Mouse (Mus musculus) liver, embryonic 16.5 days (tissue): ENCODE data around the gene Hoxd11. TPM values are rescaled to one million over a fixed set of nuclear protein-coding genes. Genes with fewer than 3 reads are reported as not detected.

Experiments
- microRNA counts: library from miRNA; unstranded; fragments of <30 nt; microRNA quantifications from one replicate; lab custom pipeline; 2016
- microRNA-seq: library from miRNA; unstranded; fragments of <30 nt; microRNA quantifications from one replicate; pipeline ENCODE4, GENCODE M21; 2016
- polyA plus RNA-seq: library from polyadenylated mRNA; unstranded; fragments of >200 nt; fragmentation: Nextera tagmentation; extraction: Ambion mirVana; gene quantifications from 2 replicates; pipeline ENCODE4 v1.2.1, GENCODE M21; 2015

The Hoxd11 gene
- polyA plus RNA-seq, 1 experiment from 2014 or later = not detected

MicroRNA genes within 50 kb of the gene (microRNA counts, 519-probe panel; counts per million panel counts)
- microRNA mmu-miR-10b (lab: Ali Mortazavi, UCI) = 736 counts per million, percentile 3 among the panel's probes with 10 or more counts

Small RNAs within 50 kb of the gene (microRNA-seq; reads per million reads assigned to microRNA genes)
- gene Gm44463 (not detected), gene Mir10b (563 reads per million, percentile 71 among the genes with 10 or more reads in this experiment)

Other genes starting within 250 kb of the Hoxd11 start
- 14.7 and 18.3 TPM in 2 replicates for gene Lnpk, start 100.1 kb upstream of the Hoxd11 start, polyA plus RNA-seq
- not detected in 2 replicates for gene Evx2, start 20.0 kb upstream of the Hoxd11 start, polyA plus RNA-seq
- gene Hoxd13, start 11.2 kb upstream of the Hoxd11 start, polyA plus RNA-seq = not detected in 2 replicates
- not detected in 2 replicates for gene Hoxd12, start 4.5 kb upstream of the Hoxd11 start, polyA plus RNA-seq
- gene Hoxd10, start 12.4 kb downstream of the Hoxd11 start, polyA plus RNA-seq = not detected in 2 replicates
- gene Hoxd9, start 18.2 kb downstream of the Hoxd11 start, polyA plus RNA-seq = not detected in 2 replicates
- gene Hoxd8, start 25.1 kb downstream of the Hoxd11 start, polyA plus RNA-seq = 0.04 and 0.05 TPM in 2 replicates
- 0.09 TPM in 1 of 2 replicates, not detected in the other for gene Hoxd3, start 32.4 kb downstream of the Hoxd11 start, polyA plus RNA-seq
- gene Hoxd4, start 32.4 kb downstream of the Hoxd11 start, polyA plus RNA-seq = not detected in 2 replicates
- not detected in 2 replicates for gene Gm28230, start 47.2 kb downstream of the Hoxd11 start, polyA plus RNA-seq
- not detected in 2 replicates for gene Hoxd1, start 83.4 kb downstream of the Hoxd11 start, polyA plus RNA-seq
- gene Mtx2, start 146.2 kb downstream of the Hoxd11 start, polyA plus RNA-seq = 48.3 and 52.5 TPM in 2 replicates